Mouse (Mus musculus) urinary bladder, postnatal 10 days (tissue): Measurements from ENCODE around the gene Ahr.

Experiments
- DNase-seq: peaks from one replicate; pipeline ENCODE4 v3.0.0; 2022; ENCODE audit warnings: low spot score

The Ahr gene

DNA sequence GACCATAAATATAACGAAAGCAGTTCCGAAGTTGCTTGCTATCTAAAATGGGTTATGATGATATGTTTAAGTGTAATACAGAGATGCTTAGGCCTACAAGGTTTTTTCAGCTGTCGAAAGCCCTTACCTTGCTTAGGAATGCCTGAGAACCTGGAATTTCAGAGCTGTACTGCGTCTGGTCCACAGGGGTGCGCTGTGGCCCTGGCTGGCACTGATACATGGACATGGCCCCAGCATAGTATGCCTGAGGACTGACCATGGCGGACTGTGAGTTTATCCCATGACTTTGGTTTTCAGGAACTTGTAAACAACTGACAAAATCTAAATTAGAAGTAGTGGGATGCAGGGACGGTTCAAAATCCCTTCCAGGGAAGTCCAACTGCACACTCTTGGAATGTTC lies 31.3 kb downstream of the Ahr start:
- no peak for DNase-seq

GRCm38 (mm10) chr12:35501476-35501875 lies 33.4 kb downstream of the Ahr start:
- DNase-seq: no peak

DNA sequence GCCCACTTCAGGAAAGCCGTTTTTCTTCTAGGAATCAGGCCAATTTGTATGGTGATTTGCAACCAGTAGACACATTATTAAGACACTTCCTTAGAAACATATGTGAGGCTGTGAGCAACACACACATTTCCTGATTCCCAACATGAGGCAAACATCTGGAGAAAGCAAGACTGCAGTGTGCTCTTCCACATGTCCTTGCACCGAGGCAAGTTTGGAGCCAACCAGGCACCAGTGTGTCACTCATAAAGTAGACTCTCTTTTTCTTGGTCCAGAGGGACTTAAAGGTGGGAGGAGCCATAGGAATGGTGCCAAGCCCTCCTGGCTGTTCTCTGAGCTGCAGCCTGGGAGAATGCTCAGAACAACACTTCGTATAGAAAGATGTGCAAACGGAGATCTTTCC lies 39.6 kb downstream of the Ahr start:
- no peak for DNase-seq

GRCm38 (mm10) chr12:35480764-35481163 lies 54.1 kb downstream of the Ahr start:
- no peak for DNase-seq

DNA sequence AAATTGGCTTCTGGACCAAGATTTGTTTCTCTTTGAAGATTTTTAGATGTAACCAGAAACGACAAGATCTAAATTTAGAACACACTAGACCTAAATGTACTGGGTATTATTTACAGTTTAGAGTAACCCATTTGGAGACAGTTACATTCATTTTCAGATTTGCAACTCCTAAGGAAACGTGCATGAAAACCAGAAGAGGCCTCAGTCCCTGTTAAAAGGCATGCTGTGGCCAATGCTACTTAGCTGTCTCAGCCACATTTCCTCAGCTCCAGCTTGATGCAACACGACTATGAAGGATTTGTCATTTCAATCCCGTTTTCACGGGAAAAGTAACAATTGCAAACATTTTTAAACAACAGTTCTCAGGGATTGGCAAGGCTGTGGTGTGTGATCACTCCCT lies 55.9 kb downstream of the Ahr start:
- DNase-seq: no peak

GRCm38 (mm10) chr12:35463457-35463856 lies 71.4 kb downstream of the Ahr start:
- no peak for DNase-seq

GRCm38 (mm10) chr12:35462667-35463066 lies 72.2 kb downstream of the Ahr start:
- DNase-seq: no peak

DNA sequence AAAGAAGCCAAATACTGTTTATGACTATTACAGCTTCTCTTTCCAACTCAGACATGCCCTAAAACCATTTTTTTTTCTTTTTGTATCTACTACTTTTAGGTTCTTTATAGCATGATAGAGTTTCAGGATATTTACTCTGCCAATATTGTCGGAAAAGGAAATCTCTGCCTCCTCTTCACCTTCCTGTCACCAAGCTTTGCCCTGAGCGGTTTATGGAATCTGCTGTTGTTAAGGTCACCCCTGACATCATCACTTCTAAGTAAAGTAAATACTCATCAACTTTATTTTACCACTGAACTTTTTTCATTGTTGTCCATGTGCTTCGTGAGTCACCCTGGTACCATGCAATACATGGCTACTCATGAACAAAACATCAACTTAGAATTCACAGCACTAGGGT lies 75.2 kb downstream of the Ahr start:
- no peak for DNase-seq
